Mouse (Mus musculus) erythroblast, embryonic 14.5 days (primary cell): ENCODE data around the gene Pklr.

Experiments
- GATA1 ChIP-seq: IDR thresholded peaks from 2 replicates; pipeline ENCODE4 v1.6.1; 2012; ENCODE audit warnings: low read length, inconsistent platforms, mixed read lengths
- TAL1 ChIP-seq: IDR thresholded peaks from 3 replicates; pipeline ENCODE4 v1.6.1; 2012; ENCODE audit warnings: low read length, inconsistent platforms, mixed read lengths

GRCm38 (mm10) chr3:89166945-89167344 lies 31.0 kb downstream of the Pklr start:
- no peak for TF ChIP-seq TAL1
- no peak for TF ChIP-seq GATA1
